Mouse (Mus musculus): Measurements from ENCODE around the gene Erbb3. TPM values are rescaled to one million over a fixed set of nuclear protein-coding genes. Genes with fewer than 3 reads are reported as not detected.
A peak's percentile ranks its signal among the peaks of the same experiment; 100 is the strongest.
"Not testable (repeated sequence)": the region's sequence is repeated elsewhere in the genome, so short reads cannot be mapped to it uniquely, and the experiment has no call there.

Erbb3 gene
- polyA plus RNA-seq, 1 experiment from 2014 or later, result 24.0 TPM

- H3K4me2 ChIP-seq; H3K4me3 ChIP-seq (replicated peaks); ATAC-seq (ENCODE audit: insufficient read depth, low FRiP score, low read depth); H3K4me1 ChIP-seq; H3K36me3 ChIP-seq; H3K9ac ChIP-seq; H3K27ac ChIP-seq; H3K27me3 ChIP-seq (replicated peaks); H3K9me3 ChIP-seq: not testable (repeated sequence)
- WGBS, result 88% methylated on average over 11 of the region's 11 CpGs
Observed at GRCm38 (mm10) chr10:128550144-128550823, 39.2 kb downstream of the Erbb3 start.

- not testable (repeated sequence) for H3K9ac ChIP-seq; H3K9me3 ChIP-seq; H3K4me3 ChIP-seq (replicated peaks); ATAC-seq (ENCODE audit: insufficient read depth, low FRiP score, low read depth); H3K36me3 ChIP-seq; H3K27me3 ChIP-seq (replicated peaks); H3K4me1 ChIP-seq; H3K4me2 ChIP-seq
- WGBS, result 62% methylated on average over 6 of the region's 6 CpGs
- H3K27ac ChIP-seq, result peak overlapping the region; percentile 96; the same call in 1 of the 2 replicates
Observed at GRCm38 (mm10) chr10:128549682-128550057, 39.8 kb downstream of the Erbb3 start.

DNA sequence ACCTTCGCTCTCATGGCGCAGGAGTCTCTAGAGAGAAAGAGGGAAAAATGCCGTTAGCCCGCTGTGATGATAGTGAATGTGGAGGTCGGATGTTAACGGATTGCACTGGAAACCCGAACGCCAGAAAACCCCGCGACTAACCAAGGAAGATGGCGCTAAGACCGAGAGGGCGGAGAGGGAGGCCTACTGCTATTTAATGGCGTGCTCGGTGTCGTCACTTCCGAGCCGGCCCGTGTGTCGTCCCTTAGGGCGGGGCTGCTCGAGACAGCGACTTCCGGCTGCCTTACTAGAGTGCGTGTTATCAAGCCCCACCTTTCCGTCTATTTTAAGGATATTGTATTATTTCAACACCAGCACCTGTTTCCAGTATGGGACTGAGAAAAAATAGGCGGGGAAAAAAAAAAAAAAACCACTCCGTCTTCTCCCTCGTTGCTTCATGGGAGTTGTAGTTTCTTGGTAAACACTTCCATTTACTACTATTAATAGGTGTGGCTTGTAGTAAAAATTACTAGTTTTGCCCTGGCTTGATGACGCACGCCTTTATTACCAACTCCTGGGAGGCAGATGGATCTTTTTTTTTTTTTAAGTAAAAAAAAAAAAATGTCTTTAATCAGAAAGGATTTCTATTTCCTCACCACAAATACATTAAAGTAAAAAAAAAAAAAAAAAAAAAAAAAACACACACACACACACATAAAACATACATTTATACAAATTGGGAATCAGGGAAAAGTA is 40.3 kb downstream of the Erbb3 start, which contains the start of gene Rpl41:
Gene Rpl41 (minus strand): TSS at position 359 of the 735 bp plus-strand sequence.
- peak within 1 kb of the TSS; percentile 81 for H3K4me3 ChIP-seq (replicated peaks)
- no peaks in the 10 kb centered on the region for H3K9me3 ChIP-seq
- peaks cover 12% of the 10 kb centered on the region for H3K36me3 ChIP-seq
- under 1% methylated on average over 31 of the region's 31 CpGs for WGBS
- H3K27ac ChIP-seq, result peak within 1 kb of the TSS; percentile 96
- H3K4me2 ChIP-seq, result peak within 1 kb of the TSS; percentile 74
- no peaks in the 10 kb centered on the region for H3K27me3 ChIP-seq (replicated peaks)
- H3K9ac ChIP-seq, result peak within 1 kb of the TSS; percentile 35
- H3K4me1 ChIP-seq, result no peaks in the 10 kb centered on the region
- peak; percentile 90 for ATAC-seq (ENCODE audit: insufficient read depth, low FRiP score, low read depth)

DNA sequence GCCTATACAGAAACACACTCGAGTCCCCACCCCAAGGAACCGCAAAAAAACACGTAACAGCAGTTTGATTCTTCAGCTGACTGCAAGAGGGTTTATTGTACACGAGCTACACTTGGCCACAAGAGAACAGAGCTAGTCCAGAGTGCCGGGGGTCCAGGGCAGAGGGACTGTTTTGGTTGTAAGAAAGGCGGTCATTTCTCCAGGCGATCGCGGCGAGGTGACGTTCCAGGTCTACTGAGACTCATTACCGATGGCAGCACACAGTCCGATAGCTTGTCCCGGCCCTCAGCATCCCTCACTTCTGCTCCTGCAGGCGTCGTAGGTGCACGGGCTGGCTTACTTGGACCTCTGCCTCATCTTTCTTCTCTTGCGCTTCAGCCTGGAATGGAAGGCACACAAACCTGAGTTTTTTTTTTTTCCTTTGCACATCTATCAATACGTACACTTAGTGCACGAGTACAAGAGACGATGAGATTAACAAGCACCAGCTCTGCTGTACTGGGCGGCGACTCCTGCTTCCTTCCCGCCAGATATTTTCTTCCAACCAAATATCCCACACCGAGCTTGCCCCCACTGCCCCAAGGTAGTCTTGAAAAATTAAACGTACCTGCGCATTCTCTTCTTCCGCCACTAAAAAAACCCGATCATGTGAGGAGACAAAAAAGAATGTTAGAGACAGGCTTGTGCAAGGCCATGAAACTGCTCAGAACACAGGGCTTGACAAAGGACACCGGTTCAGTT is 41.2 kb downstream of the Erbb3 start:
- H3K27ac ChIP-seq, result peak overlapping the region; percentile 97
- peak overlapping the region; percentile 74 for H3K4me2 ChIP-seq
- ATAC-seq (ENCODE audit: insufficient read depth, low FRiP score, low read depth); H3K4me1 ChIP-seq; H3K9me3 ChIP-seq; H3K27me3 ChIP-seq (replicated peaks): not testable (repeated sequence)
- peak overlapping the region; percentile 35 for H3K9ac ChIP-seq
- H3K36me3 ChIP-seq, result peaks cover 18% of the 10 kb centered on the region
- under 1% methylated on average over 26 of the region's 30 CpGs for WGBS
- peak overlapping the region; percentile 81 for H3K4me3 ChIP-seq (replicated peaks)

GRCm38 (mm10) chr10:128547361-128548032 is 42.0 kb downstream of the Erbb3 start, which contains the start of gene Zc3h10:
Gene Zc3h10 (minus strand): TSS chr10:128547774.
- under 1% methylated on average over 50 of the region's 50 CpGs for WGBS
- peak within 1 kb of the TSS; percentile 97 for H3K27ac ChIP-seq
- peak; percentile 90 for ATAC-seq (ENCODE audit: insufficient read depth, low FRiP score, low read depth)
- H3K36me3 ChIP-seq, result peaks cover 18% of the 10 kb centered on the region
- H3K4me1 ChIP-seq, result no peaks in the 10 kb centered on the region
- peak within 1 kb of the TSS; percentile 49 for H3K9ac ChIP-seq
- H3K4me2 ChIP-seq, result peak within 1 kb of the TSS; percentile 74
- peak within 1 kb of the TSS; percentile 81 for H3K4me3 ChIP-seq (replicated peaks)
- H3K27me3 ChIP-seq (replicated peaks), result no peaks in the 10 kb centered on the region
- H3K9me3 ChIP-seq, result no peaks in the 10 kb centered on the region

GRCm38 (mm10) chr10:128546787-128547186 is 42.7 kb downstream of the Erbb3 start:
- no peaks in the 10 kb centered on the region for H3K27me3 ChIP-seq (replicated peaks)
- peak overlapping the region; percentile 74 for H3K4me2 ChIP-seq
- no peaks in the 10 kb centered on the region for H3K9me3 ChIP-seq
- peak overlapping the region; percentile 49 for H3K9ac ChIP-seq
- 17% methylated on average over 7 of the region's 7 CpGs for WGBS
- H3K36me3 ChIP-seq, result peaks cover 18% of the 10 kb centered on the region
- H3K4me1 ChIP-seq, result no peaks in the 10 kb centered on the region
- ATAC-seq (ENCODE audit: insufficient read depth, low FRiP score, low read depth), result no peak
- H3K27ac ChIP-seq, result peak overlapping the region; percentile 97
- H3K4me3 ChIP-seq (replicated peaks), result peak overlapping the region; percentile 81

DNA sequence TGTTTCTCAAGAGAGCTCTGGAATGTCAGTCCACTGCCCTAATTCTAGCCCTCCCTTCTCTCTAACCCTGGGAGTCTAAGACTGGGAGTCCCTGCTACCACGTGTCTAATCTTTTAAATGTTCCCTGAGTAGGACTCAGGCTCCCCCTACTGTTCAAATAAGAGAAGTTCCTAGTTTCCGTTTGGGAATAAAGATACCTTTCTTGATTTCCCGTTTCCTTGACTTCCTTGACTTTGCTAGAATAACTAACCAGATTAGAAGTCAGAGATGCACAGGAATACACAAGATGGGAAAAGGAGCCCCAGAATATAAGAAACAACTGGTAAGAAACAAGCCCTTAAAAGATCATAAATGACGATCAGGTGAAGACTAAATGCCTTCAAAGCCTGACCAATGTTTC is 43.1 kb downstream of the Erbb3 start:
- no peak for ATAC-seq (ENCODE audit: insufficient read depth, low FRiP score, low read depth)
- no peaks in the 10 kb centered on the region for H3K4me1 ChIP-seq
- peak overlapping the region; percentile 81 for H3K4me3 ChIP-seq (replicated peaks)
- no peaks in the 10 kb centered on the region for H3K9me3 ChIP-seq
- peak overlapping the region; percentile 74 for H3K4me2 ChIP-seq
- peak overlapping the region; percentile 97 for H3K27ac ChIP-seq
- H3K36me3 ChIP-seq, result peaks cover 18% of the 10 kb centered on the region
- H3K27me3 ChIP-seq (replicated peaks), result no peaks in the 10 kb centered on the region
- 9% methylated on average over 4 of the region's 4 CpGs for WGBS
- H3K9ac ChIP-seq, result no peak overlapping the region

DNA sequence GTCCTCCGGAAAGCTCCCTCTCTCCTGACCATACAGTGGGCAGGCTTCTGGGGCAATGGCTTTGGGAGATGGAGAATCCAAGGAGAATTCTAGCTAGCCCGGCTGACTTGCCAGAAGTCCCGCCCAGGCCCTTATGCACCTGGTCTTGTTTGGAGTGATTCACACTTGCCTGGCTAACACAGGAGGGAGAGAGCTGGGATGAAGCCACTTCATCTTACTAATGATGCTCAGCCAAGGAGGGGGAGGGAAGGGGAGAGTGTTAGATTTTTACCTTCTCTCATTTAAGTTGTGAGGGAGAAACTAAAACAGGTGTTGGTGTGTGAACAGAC is 43.9 kb downstream of the Erbb3 start:
- Histone ChIP-seq H3K36me3 (peaks cover 18% of the 10 kb centered on the region), H3K27ac (no peak overlapping the region), H3K27me3 (replicated peaks) (no peaks in the 10 kb centered on the region), H3K9ac (no peak overlapping the region), H3K4me3 (replicated peaks) (no peak overlapping the region), H3K4me1 (no peaks in the 10 kb centered on the region), H3K9me3 (no peaks in the 10 kb centered on the region), H3K4me2 (no peak overlapping the region)
- no peak for ATAC-seq (ENCODE audit: insufficient read depth, low FRiP score, low read depth)
- 76% methylated on average over 3 of the region's 3 CpGs for WGBS

DNA sequence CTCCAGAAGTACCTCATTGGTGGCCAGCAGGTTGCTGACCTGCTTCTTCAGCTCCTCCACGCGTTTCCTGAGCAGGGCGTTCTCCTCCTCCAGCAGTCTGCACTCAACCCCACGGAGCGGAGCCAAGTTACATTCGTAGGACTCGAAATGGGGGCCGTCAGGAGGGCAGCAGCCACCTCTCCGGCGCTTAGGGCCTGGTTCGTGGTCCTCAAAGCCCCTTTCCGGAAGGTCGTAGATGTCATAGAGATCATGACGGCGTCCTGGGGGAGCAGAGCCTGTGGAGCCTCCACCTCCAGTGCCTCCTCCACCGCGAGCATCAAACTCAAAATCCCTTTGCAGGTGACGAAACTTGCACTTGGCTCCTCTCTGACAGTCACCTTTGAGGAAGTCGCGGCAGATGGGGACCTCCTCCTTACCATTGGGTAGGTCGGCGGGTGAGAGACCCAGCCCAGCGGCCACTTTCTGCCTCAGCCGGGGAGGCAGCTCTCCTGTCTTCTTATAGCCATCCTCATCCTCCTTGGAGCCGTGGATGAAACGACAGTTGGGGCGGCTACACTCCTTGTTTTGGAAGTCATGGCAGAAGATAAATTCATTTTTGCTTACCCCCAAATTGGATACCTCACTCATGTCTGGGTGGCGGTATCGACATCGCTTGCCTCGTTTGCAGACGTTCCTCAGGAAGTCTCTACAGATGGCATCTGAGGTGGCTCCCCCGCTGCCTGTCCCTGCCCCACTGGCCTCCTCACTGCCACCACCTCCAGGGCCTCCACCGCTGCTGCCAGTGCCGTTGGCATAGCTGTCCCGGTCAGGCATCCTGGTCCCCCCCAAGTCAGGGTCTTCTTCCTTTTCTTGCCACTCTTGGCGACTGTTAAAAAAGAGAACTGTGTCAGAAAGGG is 44.5 kb downstream of the Erbb3 start:
- ATAC-seq (ENCODE audit: insufficient read depth, low FRiP score, low read depth), result no peak
- no peak overlapping the region for H3K27ac ChIP-seq
- WGBS, result 92% methylated on average over 37 of the region's 37 CpGs

DNA sequence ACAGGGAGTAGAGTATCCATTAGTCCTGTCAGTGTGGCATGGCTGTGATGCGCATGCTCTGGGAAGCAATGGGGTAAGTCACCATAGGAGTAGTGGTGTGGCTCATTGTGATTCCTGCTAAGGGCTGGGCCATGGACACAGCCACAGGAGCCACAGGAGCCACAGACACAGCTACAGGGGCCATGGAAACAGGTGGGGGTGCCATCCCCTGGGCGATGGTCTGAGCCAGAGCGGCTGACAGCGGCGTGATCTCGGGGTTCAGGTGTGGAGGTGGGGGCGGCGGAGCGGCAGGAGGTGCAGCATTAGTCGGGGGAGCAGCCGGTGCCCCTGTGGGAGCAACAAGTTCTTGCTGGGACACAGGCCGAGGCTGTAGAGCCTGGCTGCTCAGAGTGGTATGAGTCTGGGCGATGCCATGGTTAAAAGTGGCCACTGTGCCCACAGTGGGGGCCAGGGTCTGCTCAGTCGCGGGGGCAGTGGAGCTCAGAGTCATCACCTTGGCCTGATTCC is 45.2 kb downstream of the Erbb3 start:
- Histone ChIP-seq H3K4me1 (no peaks in the 10 kb centered on the region), H3K4me3 (replicated peaks) (no peak overlapping the region), H3K9me3 (no peaks in the 10 kb centered on the region), H3K36me3 (peaks cover 18% of the 10 kb centered on the region), H3K4me2 (no peak overlapping the region), H3K27ac (no peak overlapping the region), H3K9ac (no peak overlapping the region), H3K27me3 (replicated peaks) (no peaks in the 10 kb centered on the region)
- ATAC-seq (ENCODE audit: insufficient read depth, low FRiP score, low read depth), result no peak
- 96% methylated on average over 15 of the region's 15 CpGs for WGBS

More for the DNA sequence above, 44.5 kb downstream of the Erbb3 start:
- Histone ChIP-seq H3K9ac (no peak overlapping the region), H3K9me3 (no peaks in the 10 kb centered on the region), H3K36me3 (peaks cover 18% of the 10 kb centered on the region), H3K4me3 (replicated peaks) (no peak overlapping the region), H3K27me3 (replicated peaks) (no peaks in the 10 kb centered on the region), H3K4me2 (no peak overlapping the region), H3K4me1 (no peaks in the 10 kb centered on the region)

- Histone ChIP-seq H3K4me1 (no peaks in the 10 kb centered on the region), H3K4me3 (replicated peaks) (no peak overlapping the region), H3K9ac (no peak overlapping the region), H3K9me3 (no peaks in the 10 kb centered on the region), H3K4me2 (no peak overlapping the region), H3K36me3 (peaks cover 18% of the 10 kb centered on the region), H3K27ac (no peak overlapping the region), H3K27me3 (replicated peaks) (no peaks in the 10 kb centered on the region)
- 62% methylated on average over 2 of the region's 2 CpGs for WGBS
- no peak for ATAC-seq (ENCODE audit: insufficient read depth, low FRiP score, low read depth)
Observed at GRCm38 (mm10) chr10:128543100-128543499, 46.4 kb downstream of the Erbb3 start.
